Mouse (Mus musculus): ENCODE measurements around the gene Kctd17. TPM values are rescaled to one million over a fixed set of nuclear protein-coding genes. Genes with fewer than 3 reads are reported as not detected.

Kctd17 gene
- polyA plus RNA-seq, 1 experiment from 2014 or later = 79.8 TPM

DNA sequence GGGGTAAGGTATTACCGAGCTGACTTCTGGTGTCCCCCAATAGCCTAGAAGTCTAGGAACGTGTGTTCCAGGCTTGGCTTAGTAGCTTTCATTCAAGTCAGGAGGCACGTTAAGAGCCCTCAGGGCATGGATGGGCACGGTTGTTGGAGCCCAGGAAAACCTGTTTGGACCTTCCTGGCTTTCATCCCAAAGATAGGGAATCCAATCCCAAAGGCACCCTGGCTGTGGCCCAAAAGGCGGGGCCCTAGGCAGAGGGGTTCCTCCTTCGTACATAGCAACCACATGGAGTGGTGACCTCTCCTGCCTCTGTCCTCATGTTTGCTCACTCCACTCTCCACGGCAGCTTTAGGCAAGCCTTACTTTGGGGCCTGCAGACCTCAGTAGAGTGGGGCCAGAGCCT lies 25.9 kb upstream of the Kctd17 start:
- Histone ChIP-seq H3K4me2 (replicated peaks) (no peak overlapping the region), H3K27me3 (no peaks in the 10 kb centered on the region), H3K9ac (no peak overlapping the region), H3K27ac (no peak overlapping the region), H3K4me1 (peaks cover 38% of the 10 kb centered on the region), H3K36me3 (no peaks in the 10 kb centered on the region), H3K9me3 (replicated peaks) (no peaks in the 10 kb centered on the region), H3K4me3 (no peak overlapping the region)
- no peak for ATAC-seq (ENCODE audit: low FRiP score)
- WGBS = 82% methylated on average over 7 of the region's 7 CpGs

GRCm38 (mm10) chr15:78403301-78403741 lies 25.0 kb upstream of the Kctd17 start:
- Histone ChIP-seq H3K27ac (no peak overlapping the region), H3K9ac (no peak overlapping the region), H3K9me3 (replicated peaks) (no peaks in the 10 kb centered on the region), H3K27me3 (peaks cover 4% of the 10 kb centered on the region), H3K36me3 (no peaks in the 10 kb centered on the region), H3K4me1 (peaks cover 43% of the 10 kb centered on the region), H3K4me2 (replicated peaks) (no peak overlapping the region), H3K4me3 (no peak overlapping the region)
- ATAC-seq (ENCODE audit: low FRiP score) = no peak
- WGBS = 48% methylated on average over 3 of the region's 3 CpGs

DNA sequence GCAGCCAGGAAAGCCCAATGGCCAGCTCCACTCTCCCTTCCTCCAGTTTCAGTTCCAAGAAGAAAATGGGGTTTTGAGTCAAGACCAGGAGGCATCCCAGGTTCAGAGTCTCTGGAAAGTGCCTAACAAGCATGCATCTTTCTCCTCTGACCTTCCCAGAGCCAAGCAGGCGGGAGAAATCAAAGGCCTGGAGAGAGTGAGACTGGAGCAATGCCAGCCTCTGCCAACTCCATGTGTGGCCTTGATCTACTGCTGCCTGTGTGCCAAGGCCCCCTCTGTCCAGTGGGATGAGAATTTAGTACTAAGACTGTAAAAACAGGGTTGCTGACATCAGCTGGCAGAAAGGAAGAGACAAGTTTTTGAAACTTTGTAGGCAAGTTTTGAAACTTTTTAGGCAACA lies 24.5 kb upstream of the Kctd17 start:
- H3K4me3 ChIP-seq = no peak overlapping the region
- WGBS = 58% methylated on average over 1 of the region's 1 CpGs
- no peaks in the 10 kb centered on the region for H3K9me3 ChIP-seq (replicated peaks)
- no peak overlapping the region for H3K4me2 ChIP-seq (replicated peaks)
- peaks cover 43% of the 10 kb centered on the region for H3K4me1 ChIP-seq
- H3K27ac ChIP-seq = no peak overlapping the region
- peaks cover 10% of the 10 kb centered on the region for H3K27me3 ChIP-seq
- H3K9ac ChIP-seq = peak overlapping the region; percentile 3; the same call in 1 of the 2 replicates
- H3K36me3 ChIP-seq = no peaks in the 10 kb centered on the region
- no peak for ATAC-seq (ENCODE audit: low FRiP score)

DNA sequence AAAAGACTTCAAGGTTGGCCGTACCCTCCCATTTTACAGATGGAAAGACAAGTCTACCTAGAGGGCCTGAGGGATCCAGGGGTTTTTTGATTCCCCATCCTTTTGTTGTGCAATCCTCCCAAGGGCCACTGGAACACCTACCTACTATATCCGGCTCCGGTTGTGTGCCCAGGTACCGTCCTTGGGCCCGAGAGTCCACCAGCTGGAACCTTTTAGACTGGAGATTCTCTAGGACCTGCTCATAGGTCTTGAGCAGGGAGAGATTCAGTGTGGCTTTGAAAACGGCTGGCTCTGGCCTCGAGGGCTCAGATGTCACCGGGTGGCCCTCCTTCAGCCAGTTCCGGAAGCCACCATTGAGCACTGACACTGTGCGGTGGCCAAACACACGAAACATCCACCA lies 23.3 kb upstream of the Kctd17 start:
- 53% methylated on average over 11 of the region's 11 CpGs for WGBS

DNA sequence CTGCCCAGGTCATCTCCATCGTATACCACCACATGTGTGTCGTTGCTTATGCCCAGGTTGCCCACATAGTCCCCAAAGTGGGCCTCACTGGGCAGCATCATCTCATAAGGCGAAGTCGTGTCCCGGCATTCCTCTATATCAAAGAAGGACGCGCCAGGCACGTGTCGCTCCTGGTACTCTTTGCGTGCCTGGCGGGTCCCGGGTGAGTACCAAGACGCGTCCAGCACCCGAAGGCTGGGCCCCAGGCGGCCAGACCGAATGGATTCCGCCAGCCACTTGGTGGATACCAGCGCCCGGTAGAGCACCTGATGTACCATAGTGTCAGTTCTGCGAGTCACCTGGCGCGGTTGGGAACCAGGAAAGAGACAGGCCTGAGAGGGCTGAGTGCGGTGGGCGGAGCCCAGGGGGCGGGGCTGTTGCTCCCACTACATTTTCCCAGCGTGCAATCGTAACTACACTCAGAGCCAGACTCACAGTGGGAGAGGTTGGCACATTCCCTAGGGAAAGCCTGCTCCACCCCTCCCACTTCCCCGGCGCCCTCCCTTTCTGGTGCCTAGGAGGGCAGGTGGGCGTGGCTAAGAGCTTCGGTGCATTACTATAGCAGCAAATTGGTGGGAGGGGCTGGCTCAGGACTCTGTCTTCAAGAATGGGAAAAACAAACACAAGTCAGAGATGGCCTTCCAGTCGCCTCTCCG lies 22.7 kb upstream of the Kctd17 start, which contains the start of gene Tst:
TSS of gene Tst (minus strand) at position 391 of the 695 bp plus-strand sequence.
- Histone ChIP-seq H3K4me3 (peak within 1 kb of the TSS; percentile 59), H3K27me3 (peaks cover 28% of the 10 kb centered on the region), H3K36me3 (no peaks in the 10 kb centered on the region), H3K9me3 (replicated peaks) (no peaks in the 10 kb centered on the region), H3K4me2 (replicated peaks) (peak within 1 kb of the TSS; percentile 83), H3K4me1 (peaks cover 57% of the 10 kb centered on the region), H3K27ac (peak within 1 kb of the TSS; percentile 90), H3K9ac (peak within 1 kb of the TSS; percentile 68)
- WGBS = 2% methylated on average over 34 of the region's 34 CpGs
- ATAC-seq (ENCODE audit: low FRiP score) = peak; percentile 55

More for the DNA sequence above, 23.3 kb upstream of the Kctd17 start:
- Histone ChIP-seq H3K27me3 (peaks cover 22% of the 10 kb centered on the region), H3K9me3 (replicated peaks) (no peaks in the 10 kb centered on the region), H3K27ac (no peak overlapping the region), H3K4me3 (peak overlapping the region; percentile 59), H3K36me3 (no peaks in the 10 kb centered on the region), H3K9ac (0 out of 2 replicates have a peak overlapping the region, but pooled peaks have one; percentile 68), H3K4me1 (peaks cover 52% of the 10 kb centered on the region), H3K4me2 (replicated peaks) (peak overlapping the region; percentile 83)
- no peak for ATAC-seq (ENCODE audit: low FRiP score)

DNA sequence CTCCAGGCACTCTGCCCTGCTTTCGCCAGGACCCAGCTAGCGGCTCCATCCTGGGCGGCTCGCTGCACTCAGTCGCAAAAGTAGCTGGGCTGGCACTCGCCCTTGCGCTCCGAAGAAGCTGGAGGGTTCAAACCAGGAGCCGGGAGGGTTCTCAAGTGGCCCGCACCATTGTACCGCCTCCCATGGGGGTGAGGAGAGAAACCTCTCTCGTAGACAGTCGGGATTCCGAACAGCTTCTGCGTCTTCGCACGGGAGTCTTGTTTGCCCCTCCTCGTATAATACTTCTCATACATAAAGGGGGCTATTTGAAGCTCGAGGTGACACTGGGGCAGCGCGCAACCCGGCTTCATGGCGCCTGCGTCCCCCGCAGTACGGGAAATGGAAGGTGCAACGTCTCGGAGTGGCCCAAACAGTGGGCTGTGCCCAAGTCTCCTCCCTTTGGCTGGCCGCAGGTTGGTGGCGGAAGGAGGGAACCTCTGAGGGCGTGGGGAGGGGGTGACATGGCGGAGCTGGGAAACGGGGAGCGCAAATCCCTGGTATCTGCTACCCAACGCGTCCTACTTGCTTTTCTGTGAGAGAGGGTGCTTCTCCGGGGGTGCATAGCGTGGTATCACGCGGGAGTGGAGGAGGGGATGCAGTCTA lies 21.9 kb upstream of the Kctd17 start, which contains the start of gene Mpst:
TSS of gene Mpst (plus strand) at position 124 of the 642 bp plus-strand sequence.
- peak within 1 kb of the TSS; percentile 59 for H3K4me3 ChIP-seq
- H3K36me3 ChIP-seq = no peaks in the 10 kb centered on the region
- peaks cover 54% of the 10 kb centered on the region for H3K4me1 ChIP-seq
- peak; percentile 89 for ATAC-seq (ENCODE audit: low FRiP score)
- H3K27ac ChIP-seq = peak within 1 kb of the TSS; percentile 90
- H3K27me3 ChIP-seq = peaks cover 35% of the 10 kb centered on the region
- H3K9ac ChIP-seq = peak within 1 kb of the TSS; percentile 68
- H3K9me3 ChIP-seq (replicated peaks) = no peaks in the 10 kb centered on the region
- under 1% methylated on average over 40 of the region's 40 CpGs for WGBS
- H3K4me2 ChIP-seq (replicated peaks) = peak within 1 kb of the TSS; percentile 83

- WGBS = 6% methylated on average over 12 of the region's 12 CpGs
- H3K9ac ChIP-seq = no peak overlapping the region; the same call in 1 of the 2 replicates
- H3K9me3 ChIP-seq (replicated peaks) = no peaks in the 10 kb centered on the region
- peaks cover 35% of the 10 kb centered on the region for H3K4me1 ChIP-seq
- peaks cover 4% of the 10 kb centered on the region for H3K36me3 ChIP-seq
- no peak overlapping the region for H3K27ac ChIP-seq
- H3K27me3 ChIP-seq = peaks cover 39% of the 10 kb centered on the region
- H3K4me2 ChIP-seq (replicated peaks) = peak overlapping the region; percentile 52
- ATAC-seq (ENCODE audit: low FRiP score) = no peak
- H3K4me3 ChIP-seq = peak overlapping the region; percentile 28
These were observed 18.8 kb upstream of the Kctd17 start for GRCm38 (mm10) chr15:78409570-78410052.

DNA sequence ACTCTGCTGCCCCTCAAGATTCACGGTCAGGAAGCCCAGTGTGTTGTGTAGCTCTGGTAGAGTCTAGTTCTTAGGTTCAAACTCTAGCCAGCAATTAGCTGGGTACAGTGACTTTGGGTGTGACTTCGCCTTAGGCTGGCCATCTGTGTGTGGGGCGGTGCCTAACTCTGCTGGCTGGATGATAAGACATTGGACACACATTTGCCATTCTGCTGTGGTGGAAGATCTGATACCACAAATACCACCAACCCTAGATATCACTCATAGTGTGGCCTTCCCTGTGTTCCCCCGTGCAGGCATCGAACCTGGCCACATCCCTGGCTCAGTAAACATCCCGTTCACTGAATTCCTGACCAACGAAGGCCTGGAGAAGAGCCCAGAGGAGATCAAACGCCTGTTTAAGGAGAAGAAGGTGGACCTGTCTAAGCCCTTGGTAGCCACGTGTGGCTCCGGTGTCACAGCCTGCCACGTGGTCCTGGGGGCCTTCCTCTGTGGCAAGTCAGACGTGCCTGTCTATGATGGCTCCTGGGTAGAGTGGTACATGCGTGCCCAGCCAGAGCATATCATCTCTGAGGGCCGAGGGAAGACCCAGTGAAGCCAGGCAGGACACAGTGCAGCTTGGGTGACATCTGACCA lies 15.2 kb upstream of the Kctd17 start:
- ATAC-seq (ENCODE audit: low FRiP score) = no peak
- Histone ChIP-seq H3K9ac (no peak overlapping the region), H3K27me3 (peaks cover 36% of the 10 kb centered on the region), H3K27ac (no peak overlapping the region), H3K4me3 (no peak overlapping the region), H3K36me3 (peaks cover 4% of the 10 kb centered on the region), H3K4me2 (replicated peaks) (no peak overlapping the region), H3K9me3 (replicated peaks) (no peaks in the 10 kb centered on the region), H3K4me1 (peaks cover 14% of the 10 kb centered on the region)
- 86% methylated on average over 14 of the region's 14 CpGs for WGBS

GRCm38 (mm10) chr15:78413719-78414117 lies 14.6 kb upstream of the Kctd17 start:
- H3K4me3 ChIP-seq = no peak overlapping the region
- no peak overlapping the region for H3K27ac ChIP-seq
- peaks cover 14% of the 10 kb centered on the region for H3K4me1 ChIP-seq
- WGBS = 47% methylated on average over 1 of the region's 1 CpGs
- no peaks in the 10 kb centered on the region for H3K9me3 ChIP-seq (replicated peaks)
- ATAC-seq (ENCODE audit: low FRiP score) = no peak
- H3K36me3 ChIP-seq = peaks cover 4% of the 10 kb centered on the region
- peaks cover 31% of the 10 kb centered on the region for H3K27me3 ChIP-seq
- H3K9ac ChIP-seq = no peak overlapping the region
- no peak overlapping the region for H3K4me2 ChIP-seq (replicated peaks)

GRCm38 (mm10) chr15:78414157-78414556 lies 14.2 kb upstream of the Kctd17 start:
- no peak overlapping the region for H3K27ac ChIP-seq
- no peak overlapping the region for H3K4me2 ChIP-seq (replicated peaks)
- ATAC-seq (ENCODE audit: low FRiP score) = no peak
- 94% methylated on average over 8 of the region's 8 CpGs for WGBS
- H3K27me3 ChIP-seq = peaks cover 27% of the 10 kb centered on the region
- peaks cover 14% of the 10 kb centered on the region for H3K4me1 ChIP-seq
- H3K4me3 ChIP-seq = no peak overlapping the region
- H3K36me3 ChIP-seq = peaks cover 4% of the 10 kb centered on the region
- no peak overlapping the region for H3K9ac ChIP-seq
- no peaks in the 10 kb centered on the region for H3K9me3 ChIP-seq (replicated peaks)

DNA sequence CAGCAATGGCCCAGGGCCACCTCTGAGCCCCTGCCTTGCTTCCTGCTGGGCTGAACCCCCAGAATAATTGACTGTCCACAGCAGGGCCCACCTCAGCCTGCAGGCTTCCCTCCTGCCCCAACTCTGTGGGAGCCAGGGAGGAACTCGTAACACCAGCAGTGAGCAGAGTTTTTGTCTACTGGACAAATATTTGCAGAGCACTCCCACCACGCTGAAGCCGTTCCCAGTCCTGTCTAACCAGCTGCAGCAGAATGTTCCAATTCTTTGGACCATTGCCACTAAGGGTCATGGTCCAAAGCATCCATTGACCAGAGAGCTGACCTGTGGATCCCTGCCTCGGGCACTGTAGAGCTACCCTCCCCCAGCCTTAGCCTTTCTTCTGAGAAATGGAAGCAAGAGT lies 11.4 kb upstream of the Kctd17 start:
- Histone ChIP-seq H3K9me3 (replicated peaks) (no peaks in the 10 kb centered on the region), H3K4me3 (no peak overlapping the region), H3K36me3 (peaks cover 4% of the 10 kb centered on the region), H3K27ac (no peak overlapping the region), H3K27me3 (no peaks in the 10 kb centered on the region), H3K4me1 (no peaks in the 10 kb centered on the region), H3K4me2 (replicated peaks) (no peak overlapping the region), H3K9ac (peak overlapping the region; percentile 8; the same call in 1 of the 2 replicates)
- no peak for ATAC-seq (ENCODE audit: low FRiP score)
- WGBS = 19% methylated on average over 4 of the region's 4 CpGs

DNA sequence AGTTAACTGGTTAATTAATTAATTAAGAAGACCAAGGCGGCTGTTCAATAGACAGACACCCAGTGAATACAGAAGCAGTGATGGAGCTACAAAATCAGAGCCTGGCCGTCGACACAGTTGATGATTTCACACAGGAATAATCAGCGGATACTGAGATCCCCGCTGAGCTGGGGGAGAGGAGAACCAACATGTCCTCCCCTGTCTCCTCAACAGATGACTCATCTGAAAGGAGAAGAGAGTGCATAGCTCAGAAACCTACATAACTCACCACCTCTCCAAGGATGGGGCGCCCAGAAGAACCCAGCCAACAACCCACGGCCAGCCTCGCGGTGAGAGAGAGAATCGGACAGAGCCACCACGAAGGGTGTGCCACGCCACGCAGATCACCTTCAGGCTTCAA lies 8.0 kb upstream of the Kctd17 start:
- no peak for ATAC-seq (ENCODE audit: low FRiP score)

More for the DNA sequence above, 8.0 kb upstream of the Kctd17 start:
- H3K4me2 ChIP-seq (replicated peaks) = no peak overlapping the region
- no peak overlapping the region for H3K9ac ChIP-seq
- 85% methylated on average over 13 of the region's 13 CpGs for WGBS
- H3K36me3 ChIP-seq = no peaks in the 10 kb centered on the region
- no peak overlapping the region for H3K4me3 ChIP-seq
- H3K27me3 ChIP-seq = peaks cover 3% of the 10 kb centered on the region
- H3K9me3 ChIP-seq (replicated peaks) = no peaks in the 10 kb centered on the region
- no peak overlapping the region for H3K27ac ChIP-seq
- peaks cover 3% of the 10 kb centered on the region; the same call in 1 of the 2 replicates for H3K4me1 ChIP-seq
